ENCODE assay signal across 8 mouse cellular contexts in the genomic region with DNA sequence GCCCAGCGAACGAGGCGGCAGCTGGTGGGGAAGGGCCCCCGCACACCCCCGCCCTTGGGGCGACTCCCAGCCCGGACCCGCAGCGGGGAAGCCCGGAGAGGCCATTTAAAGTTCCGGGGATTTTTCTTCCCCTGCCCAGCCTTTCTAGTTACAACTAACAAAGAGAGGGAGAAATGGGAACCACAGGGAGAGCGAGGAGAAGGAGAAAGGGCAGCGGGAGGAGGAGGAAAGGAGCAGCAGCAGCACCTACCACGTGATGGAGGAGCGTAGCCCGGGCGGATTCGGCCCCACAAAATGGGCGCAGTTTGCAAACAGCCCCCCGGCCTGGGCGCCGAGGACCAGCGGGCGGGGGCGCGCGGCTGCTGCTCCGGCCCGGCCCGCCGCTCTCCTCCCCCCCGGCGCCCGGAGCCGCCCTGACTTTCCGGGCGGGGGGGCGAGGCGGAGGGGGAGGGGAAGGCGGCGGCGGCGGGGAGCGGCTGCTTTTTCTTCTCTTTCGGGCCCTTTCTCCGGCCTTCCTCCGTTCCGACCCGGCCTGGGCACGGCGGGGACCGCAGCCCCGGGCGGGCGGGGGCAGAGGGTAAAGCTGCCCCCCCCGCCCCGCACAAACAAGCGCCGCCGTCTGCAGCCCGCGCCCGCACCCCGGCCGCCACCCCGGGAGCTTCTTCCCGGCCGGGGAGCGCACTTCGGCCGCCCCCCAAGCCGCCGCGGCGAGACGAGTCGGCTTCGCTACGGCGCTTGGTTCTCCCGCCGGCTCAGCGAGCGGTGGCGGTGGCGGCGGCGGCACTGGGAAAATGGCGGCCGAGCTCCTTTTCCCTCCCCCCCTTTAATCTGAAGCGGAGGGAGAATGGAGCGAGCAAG. TPM values are rescaled to one million over a fixed set of nuclear protein-coding genes. Genes with fewer than 3 reads are reported as not detected.
A peak's percentile ranks its signal among the peaks of the same experiment; 100 is the strongest.
DNase-seq lines count a peak whose midpoint lies in the region; ATAC-seq and TF ChIP-seq lines count a peak whose summit lies in the region.

No protein-coding gene starts in this region.

- under 1% methylated on average over 38 of the region's 92 CpGs for WGBS in hindbrain, embryonic 11.5 days
- 0% methylated on average over 26 of the region's 92 CpGs for WGBS in lung, postnatal 0 days

- peak; percentile 49 to 54; a peak in 2 of 4 replicates for TF ChIP-seq POLR2A in MEL (IDR thresholded peaks at IDR 0.05; ENCODE audit: control insufficient read depth in 1 of 2, insufficient read depth in 1 of 2, low read depth in 1 of 2, low read length in 2 of 2, poor library complexity in 1 of 2)

- H3K4me1 ChIP-seq in MEL (ENCODE audit: control insufficient read depth in 1 of 2, insufficient read depth in 2 of 2, low read length in 2 of 2): peaks cover 21 to 53% of the 10 kb centered on the region in 2 experiments
- no peaks in the 10 kb centered on the region for H3K4me1 ChIP-seq in hindbrain, embryonic 11.5 days (replicated peaks; ENCODE audit: control insufficient read depth, insufficient read depth, low read length)
- no peaks in the 10 kb centered on the region for H3K4me1 ChIP-seq in lung, postnatal 0 days (ENCODE audit: insufficient read depth, low read depth, low read length)

- peak; percentile 78 for DNase-seq in MEL (ENCODE audit: low read depth, low spot score)
- DNase-seq in cerebellum, adult 9-11 months: peak; percentile 82
- DNase-seq in frontal cortex, adult 2 months (ENCODE audit: extremely low spot score in 1 of 2, low spot score in 1 of 2): peak; percentile 42 to 77
- peak; percentile 84 for DNase-seq in hindbrain, embryonic 11.5 days (ENCODE audit: low spot score)
- peak; percentile 79 to 80 for DNase-seq in layer of hippocampus, postnatal 10 days (ENCODE audit: low spot score in 2 of 2)
- peak; percentile 85 for DNase-seq in lung, postnatal 0 days (ENCODE audit: low spot score)
- peak; percentile 51 for DNase-seq in ovary, postnatal 14 days (ENCODE audit: low spot score)
- DNase-seq in thymus, postnatal 10 days (ENCODE audit: low spot score in 2 of 2): peak; percentile 54 to 83

- H3K4me3 ChIP-seq in MEL (ENCODE audit: control insufficient read depth in 1 of 2, insufficient read depth in 1 of 2, low read depth in 2 of 2, low read length in 2 of 2): peak overlapping the region; percentile 68 to 74
- peak overlapping the region; percentile 92 for H3K4me3 ChIP-seq in hindbrain, embryonic 11.5 days (ENCODE audit: low read depth, low read length)
- peak overlapping the region; percentile 97 for H3K4me3 ChIP-seq in lung, postnatal 0 days (ENCODE audit: low read depth, low read length)

- peaks cover 0 to 62% of the 10 kb centered on the region in 2 experiments; a peak in 2 of 4 replicates for H3K36me3 ChIP-seq in MEL (ENCODE audit: control insufficient read depth in 1 of 2, insufficient read depth in 2 of 2, low read length in 2 of 2)
- no peaks in the 10 kb centered on the region for H3K36me3 ChIP-seq in hindbrain, embryonic 11.5 days (ENCODE audit: control insufficient read depth, insufficient read depth, low read length)
- no peaks in the 10 kb centered on the region for H3K36me3 ChIP-seq in lung, postnatal 0 days (ENCODE audit: insufficient read depth, low read length)

- no peak for TF ChIP-seq CTCF in MEL (IDR thresholded peaks at IDR 0.05 in 2 of 3, conservative IDR thresholded peaks at IDR 0.05 in 1 of 3; ENCODE audit: control insufficient read depth in 1 of 3, insufficient read depth in 1 of 3, low read depth in 2 of 3, low read length in 3 of 3, poor library complexity in 1 of 3, severe bottlenecking in 1 of 3)
- TF ChIP-seq CTCF in lung, postnatal 0 days (IDR thresholded peaks at IDR 0.05): no peak

- ATAC-seq in hindbrain, embryonic 11.5 days (ENCODE audit: low FRiP score): peak; percentile 68
- peak; percentile 64 for ATAC-seq in lung, postnatal 0 days

- TF ChIP-seq RAD21 in MEL (IDR thresholded peaks at IDR 0.05; ENCODE audit: low read depth, low read length): no peak

- H3K9me3 ChIP-seq in MEL (replicated peaks; ENCODE audit: insufficient read depth, low read length): no peaks in the 10 kb centered on the region
- H3K9me3 ChIP-seq in hindbrain, embryonic 11.5 days (ENCODE audit: control insufficient read depth, low read length): no peaks in the 10 kb centered on the region
- H3K9me3 ChIP-seq in lung, postnatal 0 days (ENCODE audit: low read length): no peaks in the 10 kb centered on the region

- peak overlapping the region; percentile 95 for H3K27ac ChIP-seq in MEL (ENCODE audit: control insufficient read depth, low read depth, low read length)
- peak overlapping the region; percentile 100 for H3K27ac ChIP-seq in hindbrain, embryonic 11.5 days (ENCODE audit: low read depth, low read length)
- H3K27ac ChIP-seq in lung, postnatal 0 days (ENCODE audit: low read length): peak overlapping the region; percentile 100

- peak overlapping the region; percentile 69 for H3K4me2 ChIP-seq in hindbrain, embryonic 11.5 days (replicated peaks; ENCODE audit: low read depth, low read length)
- H3K4me2 ChIP-seq in lung, postnatal 0 days (replicated peaks; ENCODE audit: low read depth, low read length): peak overlapping the region; percentile 72

- TF ChIP-seq EP300 in MEL (IDR thresholded peaks at IDR 0.05; ENCODE audit: low read depth in 1 of 2, low read length in 2 of 2): peak in 1 of 2 experiments; percentile 46; a peak in 1 of 4 replicates
- no peak for TF ChIP-seq EP300 in lung, postnatal 0 days (IDR thresholded peaks at IDR 0.05)

- peaks cover 62% of the 10 kb centered on the region for H3K79me2 ChIP-seq in MEL (ENCODE audit: control insufficient read depth, insufficient read depth, low read length, poor library complexity)

- H3K27me3 ChIP-seq in MEL (ENCODE audit: control insufficient read depth in 1 of 2, insufficient read depth in 2 of 2, low read length in 2 of 2): no peaks in the 10 kb centered on the region
- H3K27me3 ChIP-seq in hindbrain, embryonic 11.5 days (ENCODE audit: control insufficient read depth, insufficient read depth, low read length): no peaks in the 10 kb centered on the region
- no peaks in the 10 kb centered on the region for H3K27me3 ChIP-seq in lung, postnatal 0 days (replicated peaks; ENCODE audit: insufficient read depth, low read length)

- peak overlapping the region; percentile 91 for H3K9ac ChIP-seq in MEL (ENCODE audit: control insufficient read depth, low read depth, low read length, poor library complexity, severe bottlenecking)
- H3K9ac ChIP-seq in hindbrain, embryonic 11.5 days (ENCODE audit: low read depth, low read length): peak overlapping the region; percentile 100
- H3K9ac ChIP-seq in lung, postnatal 0 days (replicated peaks; ENCODE audit: low read depth): peak overlapping the region; percentile 97

TF ChIP-seq in MEL, 35 proteins besides CTCF, POLR2A, EP300 and RAD21:
- no peak for TF ChIP-seq POLR2AphosphoS5 (IDR thresholded peaks at IDR 0.05; ENCODE audit: borderline replicate concordance, low read depth, low read length)
- no peak; the same call in 1 of the 2 replicates for TF ChIP-seq ZMIZ1 (IDR thresholded peaks at IDR 0.05; ENCODE audit: low read depth, low read length)
- TF ChIP-seq SIN3A (IDR thresholded peaks at IDR 0.05; ENCODE audit: low read length): peak; percentile 77
- 0 out of 2 replicates have a peak, but pooled peaks have one; percentile 26 for TF ChIP-seq MEF2A (IDR thresholded peaks at IDR 0.05; ENCODE audit: extremely low read depth, insufficient replicate concordance, low read depth, low read length, poor library complexity, severe bottlenecking)
- peak; percentile 50; the same call in 1 of the 2 replicates for TF ChIP-seq MAX (IDR thresholded peaks at IDR 0.05; ENCODE audit: low read length)
- TF ChIP-seq CHD1 (IDR thresholded peaks at IDR 0.05; ENCODE audit: low read depth, low read length): peak; percentile 38
- no peak for TF ChIP-seq ETS1 (IDR thresholded peaks at IDR 0.05; ENCODE audit: low read depth, low read length)
- TF ChIP-seq TBP (IDR thresholded peaks at IDR 0.05; ENCODE audit: low read depth, low read length): no peak
- 0 out of 2 replicates have a peak, but pooled peaks have one; percentile 10 for TF ChIP-seq GABPA (IDR thresholded peaks at IDR 0.05; ENCODE audit: low read depth, low read length)
- no peak; the same call in 1 of the 2 replicates for TF ChIP-seq ELF1 (IDR thresholded peaks at IDR 0.05; ENCODE audit: low read depth, low read length)
- TF ChIP-seq JUND (IDR thresholded peaks at IDR 0.05; ENCODE audit: low read depth, low read length): no peak
- TF ChIP-seq RCOR1 (IDR thresholded peaks at IDR 0.05; ENCODE audit: low read depth, low read length): peak; percentile 47
- TF ChIP-seq ZKSCAN1 (IDR thresholded peaks at IDR 0.05; ENCODE audit: low read depth, low read length): 0 out of 2 replicates have a peak, but pooled peaks have one; percentile 33
- peak; percentile 54; the same call in 1 of the 2 replicates for TF ChIP-seq HCFC1 (IDR thresholded peaks at IDR 0.05; ENCODE audit: low read depth, low read length)
- TF ChIP-seq TCF12 (IDR thresholded peaks at IDR 0.05; ENCODE audit: low read depth, low read length): peak; percentile 15; the same call in 1 of the 2 replicates
- peak; percentile 88 for TF ChIP-seq USF1 (IDR thresholded peaks at IDR 0.05; ENCODE audit: low read depth, low read length)
- no peak for TF ChIP-seq NELFE (IDR thresholded peaks at IDR 0.05; ENCODE audit: low read depth, low read length)
- peak in 1 of 2 experiments; percentile 57; a peak in 1 of 4 replicates for TF ChIP-seq USF2 (IDR thresholded peaks at IDR 0.05; ENCODE audit: borderline replicate concordance in 1 of 2, insufficient read depth in 1 of 2, low read depth in 1 of 2, low read length in 2 of 2)
- peak; percentile 30; the same call in 1 of the 2 replicates for TF ChIP-seq ZC3H11A (IDR thresholded peaks at IDR 0.05; ENCODE audit: low read depth, low read length)
- TF ChIP-seq ZNF384 (IDR thresholded peaks at IDR 0.05; ENCODE audit: low read depth, low read length): no peak
- TF ChIP-seq MXI1 (IDR thresholded peaks at IDR 0.05; ENCODE audit: low read depth, low read length): no peak; the same call in none of the 2 replicates
- TF ChIP-seq MAZ (IDR thresholded peaks at IDR 0.05; ENCODE audit: low read depth, low read length): peak; percentile 50

RNA-seq across cellular contexts. Expression of a gene that starts 27.0 kb away (rescaled TPM):
- 14.9 and 17.1 TPM in 2 replicates for total RNA-seq in MEL (2012; rRNA removed)
- 10 to 100 TPM; 56.4 to 76.3 TPM for polyA plus RNA-seq in MEL (2012; ENCODE audit: insufficient read depth in 1 of 2, insufficient read length in 2 of 2, low read depth in 1 of 2, low replicate concordance in 2 of 2, missing spikeins in 1 of 2)
- polyA plus RNA-seq in frontal cortex, adult 2 months (2012; rRNA removed): 90.7 and 96.3 TPM in 2 replicates
- polyA plus RNA-seq in hindbrain, embryonic 11.5 days (2014; fragmentation: Nextera tagmentation; extraction: Ambion mirVana): 29.8 and 31.3 TPM in 2 replicates
- total RNA-seq in layer of hippocampus, postnatal 10 days (2021): 10 to 100 TPM; 60.1 to 62.7 TPM
- polyA plus RNA-seq in lung, postnatal 0 days (2015; fragmentation: Nextera tagmentation; extraction: Ambion mirVana): 11.0 and 12.8 TPM in 2 replicates

Comparison
In these comparisons a context has a peak if more than half of its experiments do, and no peak if none do; other contexts are left out.
1. Peak in every context shown above with its lines: DNase-seq, ATAC-seq, H3K4me3 ChIP-seq and H3K27ac ChIP-seq.